Mouse (Mus musculus) testis, adult 2 months (tissue): ENCODE results near the gene Ccdc12. TPM values are rescaled to one million over a fixed set of nuclear protein-coding genes. Genes with fewer than 3 reads are reported as not detected.

ENCODE experiments used
- H3K27ac ChIP-seq: fragments of 200-500 bp; 2 replicates; pipeline ENCODE4 v1.5.1; 2012; ENCODE audit warnings: low read depth, low read length; ENCODE audit not compliant: control insufficient read depth, insufficient read depth
- H3K27me3 ChIP-seq: fragments of 200-500 bp; 2 replicates; pipeline ENCODE4 v1.6.1; 2012; ENCODE audit warnings: mild to moderate bottlenecking, low read length, moderate library complexity; ENCODE audit not compliant: control insufficient read depth, insufficient read depth
- H3K36me3 ChIP-seq: fragments of 200-500 bp; 2 replicates; pipeline ENCODE4 v1.6.1; 2012; ENCODE audit warnings: mild to moderate bottlenecking, low read length; ENCODE audit not compliant: control insufficient read depth, insufficient read depth
- H3K4me1 ChIP-seq: fragments of 200-500 bp; 2 replicates; pipeline ENCODE4 v1.6.1; 2012; ENCODE audit warnings: low read length; ENCODE audit not compliant: control insufficient read depth, insufficient read depth
- H3K4me3 ChIP-seq: fragments of 200-500 bp; 2 replicates; pipeline ENCODE4 v1.5.1; 2012; ENCODE audit warnings: low read depth, mild to moderate bottlenecking, low read length, moderate library complexity, mixed read lengths; ENCODE audit not compliant: control insufficient read depth
- CTCF ChIP-seq: fragments of 200-500 bp; IDR thresholded peaks from 2 replicates; pipeline ENCODE4 v1.5.1; 2012; ENCODE audit warnings: low read depth, mild to moderate bottlenecking, inconsistent platforms, low read length, moderate library complexity; ENCODE audit not compliant: control insufficient read depth, insufficient read depth, insufficient replicate concordance
- POLR2A ChIP-seq: fragments of 200-500 bp; IDR thresholded peaks from 2 replicates; pipeline ENCODE4 v1.6.1; 2012; ENCODE audit warnings: low read depth, mild to moderate bottlenecking, inconsistent platforms, low read length, moderate library complexity; ENCODE audit not compliant: control insufficient read depth
- polyA plus RNA-seq: library from polyadenylated mRNA; depleted of rRNA; stranded (reverse); fragments of >200 nt; gene quantifications from 2 replicates; pipeline ENCODE4 v1.2.3, GENCODE M21; 2012; rRNA removed

Ccdc12 gene
- 76.5 and 78.9 TPM in 2 replicates for polyA plus RNA-seq

DNA sequence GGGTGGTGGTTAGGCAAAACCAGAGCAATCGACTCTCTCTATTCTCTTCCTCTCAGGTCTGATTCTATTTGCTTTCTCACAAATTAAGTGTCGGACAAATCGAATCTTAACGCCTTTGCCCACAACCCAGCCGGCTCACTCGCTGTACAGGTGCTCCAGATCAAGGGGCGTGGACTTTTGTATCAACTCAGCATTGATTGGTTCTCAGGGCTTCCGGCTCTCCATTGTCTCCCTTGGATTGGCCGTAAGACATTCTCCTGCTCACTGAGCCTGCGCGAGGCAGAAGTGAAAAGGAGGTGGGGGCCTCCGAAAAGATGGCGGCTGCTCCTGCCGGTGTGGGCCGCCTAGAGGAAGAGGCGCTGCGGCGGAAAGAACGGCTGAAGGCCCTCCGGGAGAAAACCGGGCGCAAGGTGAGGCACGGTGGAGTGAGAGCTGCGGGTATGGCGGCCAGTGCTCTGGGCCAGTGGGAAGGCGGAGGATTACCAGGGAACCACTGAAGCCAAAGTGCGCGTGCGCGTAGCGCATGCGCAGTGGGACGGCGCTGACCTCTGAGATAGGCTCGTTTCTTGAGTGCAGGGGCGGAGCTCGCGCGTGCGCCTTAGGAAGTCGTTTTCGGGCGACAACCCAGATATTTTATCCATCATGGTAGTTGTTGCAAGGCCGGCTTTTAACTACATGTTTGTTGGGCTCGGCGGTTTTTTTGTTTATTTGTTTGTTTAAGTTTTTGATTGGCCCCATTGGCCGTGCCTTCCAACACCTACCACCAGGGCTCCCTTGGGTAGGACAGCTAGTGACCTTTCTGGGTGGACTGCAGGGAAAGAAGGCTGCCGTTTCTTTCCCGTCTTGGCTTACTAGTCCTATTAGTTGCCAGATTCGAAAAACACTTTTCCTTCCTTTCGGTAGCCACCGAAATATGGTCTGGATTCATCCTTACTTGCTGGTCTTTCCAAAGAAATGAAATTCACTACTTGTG lies at the start of gene Ccdc12:
TSS of gene Ccdc12 (plus strand) at position 255 of the 973 bp plus-strand sequence.
- Histone ChIP-seq H3K27ac (peak within 1 kb of the TSS; percentile 98), H3K4me3 (peak within 1 kb of the TSS; percentile 91), H3K36me3 (no peaks in the 10 kb centered on the region), H3K27me3 (no peaks in the 10 kb centered on the region), H3K4me1 (peaks cover 32% of the 10 kb centered on the region)
- TF ChIP-seq CTCF = no peak
- TF ChIP-seq POLR2A = peak; percentile 80

DNA sequence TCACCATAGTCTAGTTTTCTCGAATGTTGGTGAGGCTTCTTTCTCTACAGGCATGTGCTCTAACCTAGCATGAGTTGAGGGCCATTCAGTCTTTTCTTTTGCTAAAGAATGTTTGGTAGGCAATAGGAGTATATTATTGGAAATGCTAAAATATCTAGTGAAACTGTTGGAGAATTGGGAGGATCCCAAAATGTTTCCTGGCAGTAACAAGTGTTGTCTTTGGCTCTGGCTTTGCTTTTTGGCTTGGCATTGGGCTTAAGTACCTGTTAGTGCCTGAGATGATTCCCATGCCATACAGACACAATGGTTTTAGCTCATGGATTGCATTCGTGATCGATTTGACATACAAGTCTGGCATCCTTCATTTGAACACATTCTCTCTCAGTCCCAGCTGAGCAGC lies 44.8 kb upstream of the Ccdc12 start:
- TF ChIP-seq POLR2A = no peak
- no peak for TF ChIP-seq CTCF

GRCm38 (mm10) chr9:110617081-110617480 lies 39.2 kb upstream of the Ccdc12 start:
- no peaks in the 10 kb centered on the region for H3K27me3 ChIP-seq
- no peak overlapping the region for H3K4me3 ChIP-seq
- no peak for TF ChIP-seq POLR2A
- no peak for TF ChIP-seq CTCF
- H3K36me3 ChIP-seq = peaks cover 8% of the 10 kb centered on the region
- H3K27ac ChIP-seq = no peak overlapping the region
- no peaks in the 10 kb centered on the region for H3K4me1 ChIP-seq

More for the DNA sequence above, 44.8 kb upstream of the Ccdc12 start:
- Histone ChIP-seq H3K4me3 (no peak overlapping the region), H3K4me1 (no peaks in the 10 kb centered on the region), H3K27me3 (no peaks in the 10 kb centered on the region), H3K36me3 (no peaks in the 10 kb centered on the region; the same call in 1 of the 2 replicates), H3K27ac (no peak overlapping the region)

DNA sequence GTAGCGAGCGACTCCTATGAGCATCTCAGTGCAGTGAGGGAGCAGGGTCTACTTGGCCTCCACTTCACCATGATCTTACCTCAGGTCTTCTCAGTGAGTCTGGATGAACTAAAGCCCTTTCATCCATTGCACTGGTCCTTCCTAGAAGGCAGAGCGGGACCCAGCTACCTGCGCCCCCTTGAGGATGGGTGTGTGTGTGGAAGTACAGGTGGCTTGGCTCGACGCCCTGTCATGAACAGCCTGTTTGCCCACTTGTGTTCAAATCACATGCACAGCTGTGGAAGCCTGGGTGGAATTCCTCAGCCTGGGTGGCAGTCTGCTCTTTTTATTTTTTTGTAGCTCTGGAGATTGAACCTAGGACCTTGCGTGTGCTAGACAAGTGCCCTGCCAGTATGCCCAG lies 36.1 kb upstream of the Ccdc12 start:
- no peak overlapping the region for H3K27ac ChIP-seq
- no peaks in the 10 kb centered on the region for H3K27me3 ChIP-seq
- TF ChIP-seq CTCF (0 out of 2 replicates have a peak, but pooled peaks have one; percentile 1), POLR2A (no peak)
- no peak overlapping the region for H3K4me3 ChIP-seq
- H3K4me1 ChIP-seq = peaks cover 9% of the 10 kb centered on the region
- H3K36me3 ChIP-seq = peaks cover 8% of the 10 kb centered on the region

DNA sequence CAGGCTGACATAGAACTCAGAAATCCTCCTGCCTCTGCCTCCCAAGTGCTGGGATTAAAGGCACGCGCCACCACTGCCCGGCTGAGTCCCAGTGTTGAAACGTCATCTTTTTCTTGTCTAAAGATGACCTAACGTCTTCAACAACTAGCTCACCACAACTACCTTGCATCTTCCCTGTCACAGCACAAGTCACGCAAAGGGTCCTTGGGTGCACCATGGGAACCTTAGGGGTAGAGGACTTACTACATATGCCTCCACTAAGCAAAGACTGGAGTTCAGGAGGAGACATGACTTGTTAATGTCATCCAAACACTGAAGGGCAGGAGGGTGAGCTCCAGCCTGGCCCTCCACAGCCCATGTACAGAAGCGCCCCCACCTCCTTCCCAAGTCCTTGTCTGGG lies 35.6 kb upstream of the Ccdc12 start:
- Histone ChIP-seq H3K36me3 (peaks cover 8% of the 10 kb centered on the region), H3K27me3 (no peaks in the 10 kb centered on the region), H3K4me1 (peaks cover 10% of the 10 kb centered on the region), H3K4me3 (no peak overlapping the region), H3K27ac (no peak overlapping the region)
- TF ChIP-seq POLR2A (no peak), CTCF (no peak)

GRCm38 (mm10) chr9:110622621-110623219 lies 33.6 kb upstream of the Ccdc12 start:
- Histone ChIP-seq H3K36me3 (peaks cover 7% of the 10 kb centered on the region), H3K27ac (no peak overlapping the region)

DNA sequence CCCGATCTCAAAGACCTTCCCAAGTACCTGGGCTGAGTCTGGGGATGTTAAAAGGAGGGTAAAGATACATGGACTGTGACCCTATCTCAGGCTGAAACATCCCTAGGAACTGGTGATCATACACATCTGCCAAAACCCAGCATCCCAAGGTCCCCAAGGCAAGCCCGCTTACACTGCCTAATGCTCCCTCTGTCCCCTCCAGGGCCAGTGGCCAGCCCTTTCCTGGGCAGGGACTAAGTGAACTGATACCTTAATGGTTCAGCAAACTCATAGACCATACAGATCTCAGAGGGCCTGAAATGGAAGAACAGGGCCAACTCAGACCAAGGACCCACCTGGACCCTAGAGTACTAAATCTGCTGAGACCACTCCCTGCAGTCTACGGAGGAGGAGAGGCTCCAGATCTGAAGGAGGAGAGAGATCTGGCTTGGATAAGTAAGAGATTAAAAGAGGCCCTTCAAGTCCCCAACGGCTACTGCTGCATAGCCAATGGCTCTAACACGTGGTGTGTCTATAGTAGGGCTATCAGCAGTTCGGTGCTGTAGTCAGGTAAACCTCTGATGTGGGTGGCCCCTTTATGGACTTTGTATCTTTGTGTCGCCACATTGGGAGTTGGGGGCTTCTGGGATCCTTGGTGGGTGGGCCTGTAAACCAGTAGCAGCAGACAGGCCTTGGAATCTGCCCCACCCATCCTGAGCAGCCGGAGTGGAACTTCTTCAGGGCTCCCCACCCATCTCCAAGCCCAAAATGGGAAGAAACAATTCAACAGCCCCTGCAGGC lies 32.7 kb upstream of the Ccdc12 start:
- TF ChIP-seq POLR2A (no peak), CTCF (no peak)
- peak overlapping the region; percentile 82 for H3K4me3 ChIP-seq
- peaks cover 3% of the 10 kb centered on the region for H3K36me3 ChIP-seq
- H3K27ac ChIP-seq = peak overlapping the region; percentile 32; the same call in 1 of the 2 replicates
- no peaks in the 10 kb centered on the region for H3K27me3 ChIP-seq
- peaks cover 10% of the 10 kb centered on the region for H3K4me1 ChIP-seq

More at GRCm38 (mm10) chr9:110622621-110623219, 33.6 kb upstream of the Ccdc12 start:
- Histone ChIP-seq H3K27me3 (no peaks in the 10 kb centered on the region), H3K4me1 (peaks cover 10% of the 10 kb centered on the region), H3K4me3 (no peak overlapping the region)
- TF ChIP-seq CTCF = no peak
- TF ChIP-seq POLR2A = no peak
